Mouse (Mus musculus): ENCODE results near the gene Cask.

The Cask gene

DNA sequence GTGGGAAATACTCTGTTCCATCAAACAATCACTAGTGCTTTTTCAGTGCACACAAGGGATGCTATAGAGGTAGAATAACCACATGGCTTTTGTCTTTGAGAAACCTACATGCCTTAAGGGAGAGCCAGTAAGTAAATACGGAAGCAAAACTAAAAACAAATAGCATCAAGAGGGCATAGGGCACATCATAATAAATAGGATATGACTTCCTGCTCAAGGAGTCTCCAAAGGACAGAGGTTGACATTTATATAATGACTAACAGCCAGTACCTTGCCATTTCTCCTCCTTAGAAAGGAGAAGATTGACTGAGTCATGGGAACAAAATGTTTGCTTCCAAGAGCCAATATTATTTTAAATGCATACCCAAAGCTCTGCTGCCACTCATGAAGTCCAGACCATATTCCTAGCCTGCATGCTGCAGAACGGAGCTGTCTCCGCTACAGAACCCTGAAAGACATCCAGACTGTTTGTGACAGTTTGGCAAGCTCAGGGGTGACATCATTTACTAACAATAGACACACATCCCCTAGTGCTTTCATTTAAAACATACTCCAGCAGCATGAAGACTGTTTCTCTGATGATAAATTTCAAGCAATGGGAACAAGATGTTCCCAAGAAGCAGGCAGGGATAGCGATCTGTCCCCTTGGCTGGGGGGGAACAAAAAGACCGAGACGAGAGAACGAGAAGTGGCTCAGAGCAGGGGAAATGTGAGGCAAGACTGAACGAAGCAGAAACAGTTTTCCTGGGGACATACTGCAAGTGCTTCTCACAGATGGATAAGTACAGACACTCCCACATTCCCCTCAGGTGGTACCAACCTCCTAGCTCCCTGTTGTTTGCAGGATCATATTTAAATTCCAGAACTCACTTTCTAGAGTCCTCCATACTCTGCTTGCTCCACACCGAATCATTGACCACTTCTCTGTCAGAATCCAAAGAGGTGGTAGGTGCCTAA lies 381.7 kb downstream of the Cask start:
- in situ Hi-C loops (cut with MboI), result loop anchor here (25.0 kb wide), 2 partner anchors 193 to 232 kb away; partner anchors contain the start of gene Gpr82

DNA sequence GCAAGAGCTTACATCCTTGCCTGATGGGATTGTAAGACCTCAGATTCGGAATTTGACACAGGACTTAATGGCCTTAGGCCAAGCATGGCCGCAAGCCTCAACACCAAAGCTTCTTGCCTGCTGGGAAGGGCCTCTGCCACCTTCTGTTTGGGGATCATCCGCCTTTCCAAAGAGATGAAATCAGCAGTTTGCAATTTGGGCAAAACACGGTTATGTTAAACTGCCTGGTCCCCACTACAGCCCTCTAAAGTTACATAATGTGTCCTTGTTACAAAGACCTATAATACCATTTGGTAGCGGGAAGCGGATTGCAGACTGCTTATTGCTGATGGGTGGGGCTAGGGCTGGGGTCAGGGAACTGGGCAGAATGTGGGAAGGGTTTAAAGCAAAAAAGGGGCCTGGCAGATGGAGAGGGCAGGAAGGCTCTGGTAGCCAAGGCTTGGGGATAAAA lies 384.0 kb downstream of the Cask start:
- in situ Hi-C loops (cut with MboI), result loop anchor here (25.0 kb wide), 2 partner anchors 195 to 230 kb away; partner anchors contain the start of gene Gpr82
